8 mouse cellular contexts compared by ENCODE assay signal in the genomic region with DNA sequence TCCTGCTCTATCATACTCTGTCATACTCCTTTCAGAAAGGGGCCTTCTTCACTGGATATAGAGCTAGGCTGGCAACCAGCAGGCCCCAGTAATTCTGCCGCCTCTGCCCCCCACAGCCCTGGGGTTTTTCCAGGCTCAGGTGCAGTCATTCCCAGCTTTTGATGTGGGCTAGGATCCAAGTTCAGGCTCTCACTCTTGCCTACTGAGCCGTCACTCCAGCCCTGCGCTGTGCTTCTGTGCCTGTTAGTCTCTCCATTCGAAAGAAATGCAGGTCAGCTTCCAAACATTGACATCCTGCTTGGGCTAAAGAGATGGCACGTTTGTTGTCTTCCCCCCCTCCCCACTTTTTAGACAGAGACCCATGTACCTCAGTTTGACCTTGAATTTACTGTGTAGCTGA. TPM values are rescaled to one million over a fixed set of nuclear protein-coding genes. Genes with fewer than 3 reads are reported as not detected.
A peak's percentile ranks its signal among the peaks of the same experiment; 100 is the strongest.
DNase-seq lines count a peak whose midpoint lies in the region; ATAC-seq and TF ChIP-seq lines count a peak whose summit lies in the region.

No protein-coding gene starts in this region.

- H3K27ac ChIP-seq in kidney, adult 2 months (ENCODE audit: insufficient read depth, low read depth, low read length): peak overlapping the region; percentile 51
- no peak overlapping the region for H3K27ac ChIP-seq in kidney, embryonic 16.5 days (ENCODE audit: low read length)
- H3K27ac ChIP-seq in bone marrow, adult 2 months (ENCODE audit: control insufficient read depth, insufficient read depth, low read depth, low read length, poor library complexity): peak overlapping the region; percentile 91
- no peak overlapping the region for H3K27ac ChIP-seq in hindbrain, embryonic 16.5 days (ENCODE audit: low read depth, low read length)

- no peak for TF ChIP-seq POLR2A in kidney, adult 2 months (IDR thresholded peaks at IDR 0.05; ENCODE audit: low read depth, low read length)
- no peak for TF ChIP-seq POLR2A in bone marrow, adult 2 months (IDR thresholded peaks at IDR 0.05; ENCODE audit: borderline replicate concordance, control insufficient read depth, low read depth, low read length)
- no peak for TF ChIP-seq POLR2A in lung, adult 2 months (IDR thresholded peaks at IDR 0.05; ENCODE audit: borderline replicate concordance, extremely low read depth, low read depth, low read length)

- no peaks in the 10 kb centered on the region for H3K36me3 ChIP-seq in kidney, adult 2 months (ENCODE audit: control insufficient read depth, insufficient read depth, low read length)
- H3K36me3 ChIP-seq in kidney, embryonic 16.5 days (ENCODE audit: insufficient read depth, low read length): no peaks in the 10 kb centered on the region
- no peaks in the 10 kb centered on the region for H3K36me3 ChIP-seq in hindbrain, embryonic 16.5 days (ENCODE audit: control insufficient read depth, insufficient read depth, low read length)

- WGBS in kidney, adult 2 months: 23% methylated on average over 5 of the region's 5 CpGs
- 64% methylated on average over 5 of the region's 5 CpGs for WGBS in kidney, embryonic 16.5 days
- 73% methylated on average over 5 of the region's 5 CpGs for WGBS in bone marrow, adult 2 months
- WGBS in hindbrain, embryonic 16.5 days: 51% methylated on average over 5 of the region's 5 CpGs
- WGBS in lung, adult 2 months: 52% methylated on average over 5 of the region's 5 CpGs

- H3K4me3 ChIP-seq in kidney, adult 2 months (ENCODE audit: insufficient read depth, low read depth, low read length): no peak overlapping the region
- H3K4me3 ChIP-seq in kidney, embryonic 16.5 days (ENCODE audit: low read length): no peak overlapping the region
- no peak overlapping the region for H3K4me3 ChIP-seq in bone marrow, adult 2 months (replicated peaks; ENCODE audit: control insufficient read depth, low read depth, low read length)
- no peak overlapping the region for H3K4me3 ChIP-seq in hindbrain, embryonic 16.5 days (ENCODE audit: low read length)
- no peak overlapping the region for H3K4me3 ChIP-seq in lung, adult 2 months (replicated peaks; ENCODE audit: extremely low read depth, low read depth, low read length)

- no peaks in the 10 kb centered on the region for H3K27me3 ChIP-seq in kidney, adult 2 months (replicated peaks; ENCODE audit: control insufficient read depth, insufficient read depth, low read length)
- H3K27me3 ChIP-seq in kidney, embryonic 16.5 days (ENCODE audit: insufficient read depth, low read length): no peaks in the 10 kb centered on the region
- no peaks in the 10 kb centered on the region for H3K27me3 ChIP-seq in hindbrain, embryonic 16.5 days (replicated peaks; ENCODE audit: control insufficient read depth, insufficient read depth, low read length)

- peak; percentile 61 to 73 for DNase-seq in cerebellum, postnatal 10 days
- DNase-seq in cerebellum, postnatal 36 days: no peak
- DNase-seq in kidney, adult 2 months: peak; percentile 72
- no peak for DNase-seq in embryo, embryonic 11 days
- DNase-seq in lung, adult 2 months: no peak

- TF ChIP-seq CTCF in kidney, adult 2 months (conservative IDR thresholded peaks at IDR 0.05; ENCODE audit: insufficient read depth, insufficient read length, low read depth, low read length): no peak
- no peak for TF ChIP-seq CTCF in bone marrow, adult 2 months (IDR thresholded peaks at IDR 0.05; ENCODE audit: control insufficient read depth, insufficient read depth, low read length)
- no peak for TF ChIP-seq CTCF in lung, adult 2 months (IDR thresholded peaks at IDR 0.05; ENCODE audit: insufficient read depth, low read length)

- H3K4me2 ChIP-seq in kidney, embryonic 16.5 days (replicated peaks; ENCODE audit: low read depth, low read length): no peak overlapping the region
- H3K4me2 ChIP-seq in hindbrain, embryonic 16.5 days (ENCODE audit: low read length): no peak overlapping the region

- no peak overlapping the region for H3K9ac ChIP-seq in kidney, embryonic 16.5 days (replicated peaks; ENCODE audit: low read length)
- H3K9ac ChIP-seq in hindbrain, embryonic 16.5 days (ENCODE audit: low read depth, low read length): 0 out of 2 replicates have a peak overlapping the region, but pooled peaks have one; percentile 11

- H3K4me1 ChIP-seq in kidney, adult 2 months (ENCODE audit: control insufficient read depth, insufficient read depth, low read length): peaks cover 30% of the 10 kb centered on the region
- peaks cover 13% of the 10 kb centered on the region; the same call in 1 of the 2 replicates for H3K4me1 ChIP-seq in kidney, embryonic 16.5 days (ENCODE audit: insufficient read depth, low read length)
- H3K4me1 ChIP-seq in bone marrow, adult 2 months (ENCODE audit: control insufficient read depth, insufficient read depth, low read length): peaks cover 23% of the 10 kb centered on the region
- peaks cover 17% of the 10 kb centered on the region; the same call in 1 of the 2 replicates for H3K4me1 ChIP-seq in hindbrain, embryonic 16.5 days (ENCODE audit: control insufficient read depth, insufficient read depth, low read depth, low read length)
- H3K4me1 ChIP-seq in lung, adult 2 months (ENCODE audit: control insufficient read depth, insufficient read depth, low read length): peaks cover 38% of the 10 kb centered on the region

- no peak for ATAC-seq in kidney, embryonic 16.5 days (ENCODE audit: low FRiP score, low TSS enrichment)
- ATAC-seq in hindbrain, embryonic 16.5 days: no peak

- no peaks in the 10 kb centered on the region for H3K9me3 ChIP-seq in kidney, embryonic 16.5 days (ENCODE audit: low read length)
- no peaks in the 10 kb centered on the region for H3K9me3 ChIP-seq in hindbrain, embryonic 16.5 days (ENCODE audit: control insufficient read depth, low read length)

RNA-seq across cellular contexts. Expression of a gene that starts 39.2 kb away (rescaled TPM):
- 8.6 and 9.8 TPM in 2 replicates for polyA plus RNA-seq in kidney, adult 2 months (2012; rRNA removed)
- 4.4 and 5.3 TPM in 2 replicates for polyA plus RNA-seq in kidney, embryonic 16.5 days (2015; fragmentation: Nextera tagmentation; extraction: Ambion mirVana)
- 10.4 and 18.8 TPM in 2 replicates for polyA plus RNA-seq in bone marrow, adult 2 months (2011; ENCODE audit: insufficient read depth, insufficient read length, low replicate concordance, missing spikeins)
- 4.5 and 5.5 TPM in 2 replicates for polyA plus RNA-seq in hindbrain, embryonic 16.5 days (2015; fragmentation: Nextera tagmentation; extraction: Ambion mirVana)
- 38.1 and 42.8 TPM in 2 replicates for polyA plus RNA-seq in lung, adult 2 months (2012; rRNA removed)

Comparison
In these comparisons a context has a peak if more than half of its experiments do, and no peak if none do; other contexts are left out.
1. DNase-seq: peak in cerebellum, postnatal 10 days (2 of 2) and kidney, adult 2 months (single experiment); none in cerebellum, postnatal 36 days (0 of 2), embryo, embryonic 11 days (single experiment) and lung, adult 2 months (single experiment).
2. H3K27ac ChIP-seq: peak in kidney, adult 2 months (single experiment) and bone marrow, adult 2 months (single experiment); none in kidney, embryonic 16.5 days (single experiment) and hindbrain, embryonic 16.5 days (single experiment).